Mouse (Mus musculus): ENCODE data around the gene Mul1.

DNA sequence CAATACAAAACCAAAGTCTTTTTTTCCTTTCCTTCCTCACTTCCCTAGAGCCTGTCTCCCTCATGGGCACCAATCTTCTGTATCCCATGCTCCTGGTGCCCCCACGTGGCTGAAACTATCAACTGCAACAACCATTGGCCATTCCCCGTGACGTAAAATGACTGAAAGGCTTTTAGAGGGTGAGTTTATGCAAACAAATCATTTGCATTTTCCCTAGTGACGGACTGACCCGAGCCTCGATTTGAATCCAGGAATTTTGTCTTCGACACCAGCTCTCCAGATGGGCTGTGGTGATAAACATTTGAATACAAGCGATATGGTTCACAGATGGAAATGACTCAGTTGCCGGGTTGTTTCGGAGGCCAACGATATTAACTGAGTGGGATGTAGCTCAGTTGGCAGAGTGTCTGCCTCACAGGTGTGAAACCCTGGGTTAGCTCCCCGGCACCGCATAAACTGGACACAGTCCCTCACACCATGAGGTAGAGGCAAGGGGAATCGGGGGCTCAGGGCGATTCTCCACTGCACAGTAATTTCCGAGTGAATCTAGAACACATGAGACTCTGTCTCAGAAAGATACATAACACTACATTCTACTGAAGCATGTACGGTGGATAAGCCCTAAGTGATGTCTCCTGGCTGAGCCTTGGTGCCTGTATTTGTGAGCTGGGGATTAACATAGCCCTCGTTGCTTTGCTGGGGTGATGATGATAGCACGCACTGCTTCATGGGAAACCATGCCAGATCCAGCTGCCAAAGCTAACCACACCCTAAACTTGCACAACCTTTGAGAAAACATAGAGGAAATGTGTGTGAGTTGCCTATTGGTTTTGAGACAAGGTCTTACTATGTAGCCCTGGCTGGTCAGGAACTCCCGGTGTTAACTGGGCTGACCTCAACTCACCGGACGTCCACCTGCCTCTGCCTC is 7.4 kb upstream of the Mul1 start:
- TF ChIP-seq POLR2A (IDR thresholded peaks at IDR 0.05; ENCODE audit: extremely low read depth, insufficient read depth, low read length) = no peak
- TF ChIP-seq CTCF (IDR thresholded peaks at IDR 0.05; ENCODE audit: extremely low read depth, insufficient read depth, low read length) = peak; percentile 98
